Comparison of ENCODE assay signal across 10 mouse cellular contexts in the genomic region with DNA sequence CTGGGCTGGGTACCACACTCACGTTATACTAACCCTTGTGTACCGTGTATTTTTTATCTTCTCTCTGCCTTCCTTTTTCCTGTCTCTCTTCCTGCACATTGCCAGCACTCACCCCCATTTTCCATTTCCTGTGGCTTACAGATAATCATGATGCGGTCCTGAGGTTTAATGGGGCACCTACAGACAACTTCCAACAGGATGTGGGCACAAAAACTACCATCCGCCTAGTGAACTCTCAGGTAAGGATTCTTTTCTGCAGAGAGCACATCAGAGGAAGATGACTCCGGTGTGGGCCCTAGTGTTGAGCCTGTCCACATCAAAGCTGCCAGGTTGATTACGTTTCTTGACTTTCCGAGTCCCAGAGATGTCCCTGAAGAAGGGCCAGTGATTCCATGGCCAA.
"Had no signal": no experiment of that assay in that cellular context is flagged by ENCODE, and none has a peak within 500 bp of the region (broad histone marks: within the 10 kb centered on the region; RNA-seq: fewer than 3 reads in every experiment).

No protein-coding gene starts in this region.

- DNase-seq: kidney, adult 9 months; kidney, postnatal 10 days; kidney, postnatal 4 days; left cerebral cortex, postnatal 4 days; lung, adult 18-20 months; right cerebral cortex, postnatal 14 days had no signal

- H3K4me3 ChIP-seq: limb, embryonic 13.5 days; midbrain, embryonic 12.5 days had no signal

- H3K9me3 ChIP-seq: limb, embryonic 13.5 days; midbrain, embryonic 12.5 days had no signal

- H3K4me2 ChIP-seq: limb, embryonic 13.5 days; midbrain, embryonic 12.5 days had no signal

- H3K27me3 ChIP-seq: limb, embryonic 13.5 days; midbrain, embryonic 12.5 days had no signal

- H3K9ac ChIP-seq: limb, embryonic 13.5 days; liver, embryonic 14.5 days; midbrain, embryonic 12.5 days had no signal

- ATAC-seq: midbrain, embryonic 16.5 days had no signal

- H3K27ac ChIP-seq: limb, embryonic 13.5 days; liver, embryonic 14.5 days; midbrain, embryonic 12.5 days had no signal
